Mouse (Mus musculus) cerebellum, adult 8-10 months (tissue): ENCODE data around the gene Acad8.

Experiments
- DNase-seq: peaks from one replicate; pipeline ENCODE4 v3.0.0; 2022

Gene Acad8

DNA sequence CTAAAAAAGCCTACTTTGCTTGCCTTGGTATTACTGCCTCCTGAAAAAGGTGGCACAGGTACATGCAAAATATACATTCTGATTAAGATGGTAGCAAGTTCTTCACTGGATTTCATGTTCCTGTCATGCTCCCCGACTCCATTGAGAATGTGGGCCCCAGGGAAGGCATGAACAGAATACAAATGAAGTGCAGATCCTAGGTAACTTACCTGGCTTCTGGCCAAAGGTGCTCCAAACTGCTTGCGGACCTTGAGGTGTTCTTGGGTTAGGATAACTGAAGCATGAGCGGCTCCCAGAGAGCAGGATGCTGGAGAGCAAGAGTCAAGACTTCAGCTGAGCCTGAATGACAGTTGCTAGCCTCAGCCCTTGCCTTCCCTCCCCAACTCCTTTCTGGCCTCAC, 20.6 kb downstream of the Acad8 start:
- DNase-seq = no peak

DNA sequence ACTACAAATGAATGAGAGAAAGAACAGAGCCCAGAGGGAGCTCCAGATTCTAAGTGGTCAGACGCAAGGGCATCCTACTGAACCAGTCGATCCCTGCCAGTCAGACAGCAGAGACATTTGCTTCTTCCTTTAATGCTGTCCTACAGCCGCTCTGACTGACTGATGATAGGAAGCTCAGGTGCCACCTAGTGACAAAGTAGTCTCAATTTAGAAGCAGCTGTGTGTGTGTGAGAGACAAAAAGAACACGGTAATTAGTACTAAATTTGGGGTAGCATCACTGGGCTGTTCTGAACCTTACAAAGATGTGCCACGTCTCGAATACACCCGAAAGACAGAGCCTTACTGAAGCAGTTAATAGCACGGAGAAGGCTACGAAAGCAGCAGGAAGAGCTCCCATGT, 21.6 kb downstream of the Acad8 start:
- no peak for DNase-seq

GRCm38 (mm10) chr9:26947790-26948189, 51.6 kb downstream of the Acad8 start:
- no peak for DNase-seq

GRCm38 (mm10) chr9:26924146-26924545, 75.2 kb downstream of the Acad8 start:
- DNase-seq = no peak
